Mouse (Mus musculus): ENCODE measurements at regions not wholly inside any gene's neighbourhood (a gene's known extent, or its start where the extent isn't known, plus 50 kb on each side); places are given as distances from the start of the nearest gene placed in this dataset.

GRCm38 (mm10) chr12:37047191-37047590 lies 61.1 kb upstream of the Meox2 start:
- H3ac ChIP-seq (ENCODE audit: control insufficient read depth, insufficient read length): no peak overlapping the region

GRCm38 (mm10) chr12:37050596-37050995 lies 57.7 kb upstream of the Meox2 start:
- no peaks in the 10 kb centered on the region for H3K79me2 ChIP-seq (ENCODE audit: control insufficient read depth, insufficient read depth)
- no peak overlapping the region for H3K4me3 ChIP-seq
- TF ChIP-seq E2F4 (IDR thresholded peaks at IDR 0.05; ENCODE audit: insufficient read depth) (no peak), SRF (IDR thresholded peaks at IDR 0.05; ENCODE audit: control insufficient read depth, insufficient read length, low read depth) (no peak), REST (IDR thresholded peaks at IDR 0.05; ENCODE audit: insufficient read depth, insufficient read length) (no peak), POLR2A (IDR thresholded peaks at IDR 0.05; ENCODE audit: insufficient read length, low read depth) (no peak), MYOD1 (IDR thresholded peaks at IDR 0.05; ENCODE audit: control insufficient read depth in 1 of 3, insufficient read length in 2 of 3, low read depth in 2 of 3) (no peak), MYOG (IDR thresholded peaks at IDR 0.05; ENCODE audit: control insufficient read depth in 1 of 3, insufficient read depth in 1 of 3, insufficient read length in 2 of 3, low read depth in 2 of 3) (no peak), CEBPB (IDR thresholded peaks at IDR 0.05; ENCODE audit: insufficient read depth, poor library complexity, severe bottlenecking) (no peak), POLR2AphosphoS2 (IDR thresholded peaks at IDR 0.05; ENCODE audit: insufficient read length, low read depth) (no peak), TCF3 (IDR thresholded peaks at IDR 0.05; ENCODE audit: insufficient read length, low read depth) (no peak), USF1 (IDR thresholded peaks at IDR 0.05; ENCODE audit: low read depth) (no peak), TCF12 (IDR thresholded peaks at IDR 0.05; ENCODE audit: insufficient read depth, poor library complexity, severe bottlenecking) (no peak), MAX (IDR thresholded peaks at IDR 0.05; ENCODE audit: low read depth) (no peak)
- H3K36me3 ChIP-seq (ENCODE audit: control insufficient read depth, insufficient read depth): no peaks in the 10 kb centered on the region
- no peak overlapping the region for H3K4me2 ChIP-seq (ENCODE audit: low read depth)
- H3ac ChIP-seq (ENCODE audit: control insufficient read depth, insufficient read length): no peak overlapping the region
- H3K27me3 ChIP-seq (ENCODE audit: control insufficient read depth, insufficient read depth, insufficient read length): no peaks in the 10 kb centered on the region

More at GRCm38 (mm10) chr12:37047191-37047590, 61.1 kb upstream of the Meox2 start:
- Histone ChIP-seq H3K4me3 (no peak overlapping the region), H3K4me2 (ENCODE audit: low read depth) (no peak overlapping the region), H3K27me3 (ENCODE audit: control insufficient read depth, insufficient read depth, insufficient read length) (no peaks in the 10 kb centered on the region), H3K36me3 (ENCODE audit: control insufficient read depth, insufficient read depth) (no peaks in the 10 kb centered on the region), H3K79me2 (ENCODE audit: control insufficient read depth, insufficient read depth) (no peaks in the 10 kb centered on the region)
- TF ChIP-seq E2F4 (IDR thresholded peaks at IDR 0.05; ENCODE audit: insufficient read depth) (no peak), POLR2A (IDR thresholded peaks at IDR 0.05; ENCODE audit: insufficient read length, low read depth) (no peak), MYOG (IDR thresholded peaks at IDR 0.05; ENCODE audit: control insufficient read depth in 1 of 3, insufficient read depth in 1 of 3, insufficient read length in 2 of 3, low read depth in 2 of 3) (no peak), REST (IDR thresholded peaks at IDR 0.05; ENCODE audit: insufficient read depth, insufficient read length) (no peak), TCF3 (IDR thresholded peaks at IDR 0.05; ENCODE audit: insufficient read length, low read depth) (no peak), TCF12 (IDR thresholded peaks at IDR 0.05; ENCODE audit: insufficient read depth, poor library complexity, severe bottlenecking) (no peak), MYOD1 (IDR thresholded peaks at IDR 0.05; ENCODE audit: control insufficient read depth in 1 of 3, insufficient read length in 2 of 3, low read depth in 2 of 3) (no peak), CEBPB (IDR thresholded peaks at IDR 0.05; ENCODE audit: insufficient read depth, poor library complexity, severe bottlenecking) (no peak), POLR2AphosphoS2 (IDR thresholded peaks at IDR 0.05; ENCODE audit: insufficient read length, low read depth) (no peak), USF1 (IDR thresholded peaks at IDR 0.05; ENCODE audit: low read depth) (no peak), MAX (IDR thresholded peaks at IDR 0.05; ENCODE audit: low read depth) (no peak), SRF (IDR thresholded peaks at IDR 0.05; ENCODE audit: control insufficient read depth, insufficient read length, low read depth) (no peak)

DNA sequence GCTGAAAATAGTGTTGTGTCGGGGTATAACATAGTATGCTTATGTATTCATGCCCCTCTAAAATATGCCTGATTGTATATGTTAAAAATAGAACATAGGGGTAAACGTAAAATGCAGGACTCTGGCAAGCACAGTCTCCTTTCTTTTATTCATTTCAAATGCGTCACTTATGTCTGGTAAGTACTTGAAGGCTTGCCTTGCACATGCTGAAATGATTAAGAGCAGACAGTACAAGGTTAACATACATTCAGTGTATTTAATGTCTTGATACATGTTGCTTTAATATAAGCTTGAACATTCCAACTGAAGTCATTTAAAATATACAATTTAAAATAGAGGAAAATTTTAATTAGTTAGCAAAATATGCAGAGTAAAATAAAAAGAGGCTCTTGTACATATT lies 50.9 kb upstream of the Meox2 start:
- H3K4me2 ChIP-seq (ENCODE audit: low read depth): no peak overlapping the region
- H3K79me2 ChIP-seq (ENCODE audit: control insufficient read depth, insufficient read depth): no peaks in the 10 kb centered on the region
- TF ChIP-seq TCF3 (IDR thresholded peaks at IDR 0.05; ENCODE audit: insufficient read length, low read depth) (no peak), MYOD1 (IDR thresholded peaks at IDR 0.05; ENCODE audit: control insufficient read depth in 1 of 3, insufficient read length in 2 of 3, low read depth in 2 of 3) (no peak), MAX (IDR thresholded peaks at IDR 0.05; ENCODE audit: low read depth) (no peak), MYOG (IDR thresholded peaks at IDR 0.05; ENCODE audit: control insufficient read depth in 1 of 3, insufficient read depth in 1 of 3, insufficient read length in 2 of 3, low read depth in 2 of 3) (no peak)
- H3K4me3 ChIP-seq: no peak overlapping the region
- H3ac ChIP-seq (ENCODE audit: control insufficient read depth, insufficient read length): no peak overlapping the region
- no peaks in the 10 kb centered on the region for H3K36me3 ChIP-seq (ENCODE audit: control insufficient read depth, insufficient read depth)
- H3K27me3 ChIP-seq (ENCODE audit: control insufficient read depth, insufficient read depth, insufficient read length): no peaks in the 10 kb centered on the region
